Mouse (Mus musculus) B cell, adult 2 months (primary cell): ENCODE results near the gene Ttpal.
"Not testable (repeated sequence)": the region's sequence is repeated elsewhere in the genome, so short reads cannot be mapped to it uniquely, and the experiment has no call there.

Experiments used
- DNase-seq, 2 experiments: peaks; one replicate each; pipeline ENCODE4 v3.0.0; 2022

The Ttpal gene

DNA sequence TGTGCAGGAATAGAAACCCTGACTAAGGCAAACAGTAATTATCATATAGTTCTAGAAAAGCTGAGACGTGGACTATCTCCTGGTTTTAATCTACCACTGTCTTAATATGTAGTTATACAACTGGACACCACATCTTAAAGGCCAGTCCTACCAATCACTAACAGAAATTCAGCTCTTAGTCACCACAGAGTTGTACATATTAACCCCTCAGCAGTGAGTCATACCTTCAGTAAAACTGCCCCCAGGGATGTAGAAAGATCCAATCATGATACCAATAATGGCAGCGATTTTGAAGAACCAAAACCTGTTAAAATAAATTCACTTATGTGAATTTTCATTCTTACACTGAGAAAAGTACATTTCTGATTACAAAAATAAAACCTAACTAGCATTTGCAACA lies 32.1 kb downstream of the Ttpal start:
- DNase-seq, result no peak

DNA sequence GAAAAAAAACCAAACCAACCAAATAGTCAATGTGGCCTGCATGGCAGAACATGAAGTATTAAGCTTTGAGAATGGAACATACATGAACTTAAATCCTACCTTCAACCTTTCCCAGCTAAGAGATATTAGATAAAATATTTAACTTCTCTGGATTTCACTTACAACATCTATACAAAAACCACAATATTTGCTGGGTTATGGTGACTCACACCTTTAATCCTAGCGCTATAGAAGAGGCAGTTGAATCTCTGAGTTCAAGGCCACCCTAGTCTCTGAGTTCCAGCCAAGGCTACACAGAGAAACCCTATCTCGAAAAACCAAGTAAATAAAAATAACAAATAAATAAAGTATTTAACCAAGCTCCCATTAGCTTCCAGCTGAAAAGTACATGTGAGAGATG lies 33.9 kb downstream of the Ttpal start:
- no peak for DNase-seq

DNA sequence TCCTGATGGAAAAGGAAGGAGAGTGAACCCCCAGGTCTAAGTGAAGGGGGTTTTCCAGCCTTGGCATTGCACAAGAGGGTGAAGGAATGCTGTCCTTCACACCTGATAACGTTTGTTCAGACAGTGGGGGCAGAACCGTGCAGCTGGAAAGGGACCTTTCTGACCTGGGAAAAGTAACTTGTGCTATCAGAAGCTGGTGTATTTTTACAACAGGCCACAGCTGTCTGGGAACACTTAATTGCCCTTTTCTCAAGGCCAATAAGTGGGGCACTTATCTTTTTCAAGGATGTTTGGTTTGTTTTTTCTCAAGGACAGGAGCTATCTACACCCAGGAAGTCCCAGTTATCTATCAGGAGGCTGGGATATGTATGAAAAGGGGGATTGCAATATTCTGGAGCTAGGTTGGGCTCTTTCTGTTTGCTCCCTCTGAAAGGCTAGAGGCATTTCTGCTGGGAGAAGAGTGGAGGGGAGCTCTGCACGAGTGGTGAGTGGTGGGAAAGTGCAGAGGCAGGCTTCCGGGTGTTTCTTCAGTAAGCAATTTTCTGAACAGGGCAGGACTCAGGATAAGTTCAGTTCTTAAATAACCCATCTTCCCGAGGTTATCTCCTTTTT lies 35.6 kb downstream of the Ttpal start:
- peak in 1 of 2 experiments; percentile 3 for DNase-seq

DNA sequence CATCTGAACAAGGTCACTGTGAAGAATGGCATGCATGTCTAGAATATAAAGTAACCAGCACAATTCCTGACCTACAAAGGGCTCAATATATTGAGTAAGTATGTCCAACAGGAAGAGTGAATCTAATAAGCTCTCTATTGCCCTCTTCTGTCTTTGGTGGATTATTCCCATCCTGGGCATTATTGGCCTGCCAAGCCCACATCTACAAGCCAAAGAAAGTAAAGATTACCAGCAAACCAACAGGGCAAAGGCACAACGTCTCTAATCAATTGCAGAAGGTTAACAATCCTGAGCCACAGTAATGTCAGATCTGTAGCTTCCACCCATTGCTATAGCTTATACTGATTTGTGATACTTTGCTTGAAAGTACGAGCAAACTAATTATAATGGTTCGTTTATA lies 38.4 kb downstream of the Ttpal start:
- peak; percentile 29 to 30 for DNase-seq

DNA sequence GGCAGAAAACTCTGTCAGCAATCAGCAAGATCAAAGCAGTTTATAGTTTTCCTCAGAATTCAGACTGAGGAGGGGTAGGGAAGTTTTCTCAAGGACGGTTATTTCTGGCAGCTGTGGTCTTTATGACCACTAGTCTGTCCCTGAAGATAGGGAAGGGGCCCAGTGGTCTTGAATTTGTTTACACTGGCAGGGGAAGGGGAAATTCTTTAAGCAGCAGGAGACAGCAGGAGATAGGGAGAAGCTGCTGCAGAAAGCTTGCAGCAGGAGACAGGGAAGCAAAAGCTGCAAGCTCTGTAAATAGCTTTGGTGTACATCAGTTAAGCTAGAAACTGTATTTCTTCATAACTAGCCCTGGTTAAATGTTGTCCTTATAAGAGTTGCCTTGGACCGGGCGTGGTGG lies 39.6 kb downstream of the Ttpal start:
- DNase-seq, result no peak

DNA sequence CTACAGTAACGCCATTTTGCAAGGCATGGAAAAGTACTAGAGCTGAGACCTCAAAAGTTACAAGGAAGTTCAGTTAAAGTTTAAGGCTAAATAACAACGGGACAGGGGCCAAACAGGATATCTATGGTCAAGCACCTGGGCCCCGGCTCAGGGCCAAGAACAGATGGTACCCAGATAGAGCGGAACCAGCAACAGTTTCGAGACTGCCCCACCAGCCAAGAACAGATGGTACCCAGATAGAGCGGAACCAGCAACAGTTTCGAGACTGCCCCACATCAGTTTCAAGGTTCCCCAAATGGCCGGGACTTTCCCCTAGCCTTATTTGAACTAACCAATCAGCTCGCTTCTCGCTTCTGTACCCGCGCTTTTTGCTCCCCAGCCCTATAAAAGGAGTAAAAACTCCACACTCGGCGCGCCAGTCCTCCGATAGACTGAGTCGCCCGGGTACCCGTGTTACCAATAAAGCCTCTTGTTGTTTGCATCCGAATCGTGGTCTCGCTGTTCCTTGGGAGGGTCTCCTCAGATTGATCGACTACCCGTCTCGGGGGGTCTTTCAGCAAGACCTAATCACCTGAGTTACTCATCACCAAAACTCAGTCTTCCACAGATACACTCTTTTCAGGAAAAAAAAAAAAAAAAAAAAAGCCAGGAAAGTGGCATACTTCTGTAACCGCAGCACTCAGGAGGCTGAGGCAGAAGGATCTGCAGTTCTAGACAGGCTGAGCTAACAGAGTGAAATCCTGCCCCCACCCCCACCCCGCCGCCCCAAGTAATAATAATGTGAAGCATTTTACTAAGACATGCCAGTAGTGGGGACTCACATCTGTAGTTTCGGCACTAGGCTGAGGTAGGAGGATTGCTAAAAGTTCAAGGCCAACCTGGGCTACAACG lies 40.8 kb downstream of the Ttpal start:
- peak; percentile 90 to 93 for DNase-seq

DNA sequence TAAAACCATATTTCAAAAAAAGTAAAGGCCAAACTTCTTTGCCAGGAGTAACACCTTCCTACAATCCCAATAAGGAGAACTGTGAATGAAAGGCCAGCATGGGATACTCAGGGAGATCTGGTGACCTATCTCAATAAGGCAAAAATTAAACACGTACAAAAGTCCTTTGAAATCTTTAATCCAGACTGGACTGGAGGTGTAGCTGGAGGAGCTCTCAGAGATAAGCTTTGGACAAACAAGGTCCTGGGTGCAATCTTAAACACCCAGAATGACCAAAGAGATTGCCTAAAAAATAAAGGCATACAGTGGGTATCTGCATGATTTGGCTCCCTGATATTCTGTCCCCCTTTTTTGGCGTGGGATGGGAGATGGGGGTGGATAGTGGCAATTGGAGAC lies 41.5 kb downstream of the Ttpal start:
- DNase-seq, result no peak

DNA sequence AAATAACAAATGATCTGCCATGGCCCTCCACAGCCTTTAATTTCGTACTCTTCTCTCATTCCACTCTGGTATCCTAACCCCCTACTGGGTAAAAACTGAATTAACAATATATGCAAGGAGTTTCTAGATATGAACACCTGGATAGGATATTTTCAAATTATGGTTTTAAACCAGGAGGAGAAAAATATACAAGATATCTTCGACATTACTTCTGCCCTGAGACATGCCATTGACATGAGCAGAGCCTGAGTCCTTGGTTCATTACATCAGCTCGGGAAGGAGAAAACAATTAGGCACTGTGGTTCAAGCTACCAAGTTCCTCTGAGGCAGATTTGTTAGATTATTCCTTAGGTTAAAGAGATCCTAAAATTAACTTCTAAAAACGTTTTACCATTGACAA lies 41.9 kb downstream of the Ttpal start:
- no peak for DNase-seq

DNA sequence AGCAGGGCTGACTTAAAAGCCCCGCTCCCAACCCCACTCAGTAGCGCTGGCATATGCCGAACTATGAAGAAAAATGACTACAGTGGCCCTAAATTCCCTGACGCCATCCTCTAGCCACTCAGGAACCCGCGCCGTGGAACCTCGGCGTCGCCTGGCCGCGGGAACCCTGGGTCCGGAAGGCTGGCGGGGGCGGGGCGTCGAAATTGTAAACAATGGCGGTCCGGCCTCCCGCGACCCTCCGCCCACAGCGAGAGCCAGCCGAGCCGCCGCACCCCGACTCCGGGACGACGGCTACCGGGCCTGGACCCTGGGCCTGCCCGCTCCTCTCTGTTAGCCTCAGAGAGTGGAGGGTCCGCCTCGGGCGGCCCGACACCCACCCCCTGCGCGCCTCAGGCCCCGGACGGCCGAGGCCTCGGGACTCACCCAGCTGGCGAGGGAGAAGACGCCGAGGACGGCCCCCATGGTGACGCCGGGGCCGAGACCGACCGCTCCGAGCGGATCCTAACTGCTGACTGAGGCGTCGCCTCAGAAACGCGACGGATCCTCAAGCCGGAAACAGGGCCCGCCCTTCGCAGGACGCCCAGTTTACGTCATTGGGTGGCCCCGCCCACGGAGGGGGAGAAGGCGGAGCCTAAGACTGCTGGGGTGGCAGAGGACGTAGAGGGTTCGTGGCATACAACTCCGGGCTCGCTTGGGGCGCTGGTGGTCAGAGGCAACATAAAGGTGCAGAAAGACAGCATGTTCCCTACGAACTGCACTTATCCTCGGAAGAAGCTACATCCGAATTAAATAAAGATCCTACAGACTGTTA lies 42.7 kb downstream of the Ttpal start, which contains the start of gene Serinc3:
TSS of gene Serinc3 (minus strand) at position 557 of the 811 bp plus-strand sequence.
- DNase-seq, result peak; percentile 100

DNA sequence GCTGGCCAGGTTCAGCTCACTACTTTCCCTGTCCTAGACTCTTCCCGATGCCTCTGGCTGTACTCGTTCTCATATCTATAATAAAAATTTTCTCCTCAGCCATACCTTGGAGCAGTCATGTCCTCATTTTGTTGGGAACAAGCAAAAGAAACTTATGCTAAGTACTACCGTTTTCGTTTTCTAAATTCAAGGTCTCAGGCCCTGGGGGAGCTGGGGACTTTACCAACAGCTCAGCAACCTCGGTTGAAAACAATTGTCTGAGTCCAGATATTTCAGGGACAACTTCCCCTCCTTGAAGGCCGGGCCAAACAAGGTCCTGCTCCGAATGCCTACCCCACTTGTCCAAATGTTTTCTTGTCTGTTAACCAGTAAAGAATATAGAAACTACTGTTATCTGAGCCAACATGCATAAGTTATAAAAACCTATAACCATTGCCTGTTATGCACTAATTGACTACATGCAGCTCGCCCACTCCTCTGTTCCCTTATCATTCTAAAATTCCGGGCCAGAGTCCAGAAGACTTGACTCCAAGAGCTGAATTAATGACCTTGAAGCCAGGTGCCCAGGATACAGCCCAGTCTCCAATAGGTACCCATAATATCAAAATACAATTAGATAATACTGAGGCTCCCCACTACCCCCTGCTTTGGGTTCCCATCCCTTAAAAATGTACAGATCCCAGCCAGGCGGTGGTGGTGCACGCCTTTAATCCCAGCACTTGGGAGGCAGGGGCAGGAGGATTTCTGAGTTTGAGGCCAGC lies 43.8 kb downstream of the Ttpal start:
- DNase-seq, result no peak

DNA sequence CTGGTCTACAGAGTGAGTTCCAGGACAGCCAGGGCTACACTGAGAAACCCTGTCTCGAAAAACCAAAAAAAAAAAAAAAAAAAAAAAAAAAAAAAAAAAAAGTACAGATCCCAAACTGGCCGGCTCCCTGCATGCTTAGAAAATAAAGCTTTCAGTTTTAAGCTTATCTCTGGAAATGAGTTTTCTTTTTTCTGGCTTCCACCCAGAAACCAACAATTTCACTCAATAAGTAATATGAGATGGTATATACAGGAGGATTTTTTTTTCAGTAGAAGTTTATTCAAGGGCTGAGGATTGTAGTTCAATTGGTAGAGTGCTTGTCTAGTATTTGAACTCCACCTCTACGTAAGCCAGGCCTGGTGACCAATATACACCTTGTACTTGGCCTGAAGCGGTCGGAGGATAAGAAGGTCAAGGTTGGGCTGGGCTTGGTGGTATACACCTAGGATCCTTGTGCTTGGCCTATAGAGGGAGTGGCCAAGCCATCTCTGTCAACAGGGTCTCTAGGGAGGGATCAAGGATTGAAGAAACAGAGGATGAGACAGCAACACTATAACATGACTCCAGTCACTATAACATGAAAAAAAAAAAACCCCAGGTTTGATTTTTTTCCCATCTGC lies 44.5 kb downstream of the Ttpal start:
- no peak for DNase-seq

DNA sequence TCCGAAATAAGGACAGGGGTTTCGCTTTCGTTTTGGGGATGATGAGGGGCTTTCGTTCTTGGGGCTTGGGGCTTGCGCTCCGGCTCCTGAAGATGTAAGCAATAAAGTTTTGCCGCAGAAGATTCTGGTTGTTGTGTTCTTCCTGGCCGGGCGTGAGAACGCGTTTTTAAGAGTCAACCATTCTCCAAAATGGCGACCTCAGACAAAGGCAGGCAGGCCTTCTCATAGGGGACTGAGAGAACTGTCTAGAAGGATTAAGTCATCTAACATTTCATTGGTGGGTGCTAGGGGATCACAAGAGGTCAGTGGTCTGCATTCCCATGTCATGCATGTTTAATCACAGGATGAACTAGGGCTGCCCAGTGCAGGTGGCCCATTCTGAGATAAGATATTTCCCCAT lies 53.6 kb downstream of the Ttpal start:
- not testable (repeated sequence) for DNase-seq

DNA sequence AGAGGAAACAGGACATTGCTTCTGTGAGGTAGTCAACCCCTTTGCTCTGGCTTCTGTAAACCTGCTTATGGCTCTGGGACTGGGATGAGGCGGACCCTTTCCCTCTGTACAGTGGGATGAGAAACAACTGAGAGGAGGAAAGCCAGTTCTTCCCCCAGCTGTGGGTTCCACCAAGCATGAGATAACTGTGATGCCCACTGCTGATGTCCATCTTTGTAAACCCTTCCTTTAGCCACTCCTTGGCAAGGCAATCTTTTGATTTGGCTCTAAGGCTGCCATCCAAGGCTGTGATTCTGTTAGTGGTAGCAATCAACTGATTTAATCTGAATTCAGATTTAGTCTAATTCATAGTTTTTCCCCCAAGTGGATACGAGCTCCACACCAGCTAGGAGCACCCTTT lies 55.4 kb downstream of the Ttpal start:
- DNase-seq, result no peak

DNA sequence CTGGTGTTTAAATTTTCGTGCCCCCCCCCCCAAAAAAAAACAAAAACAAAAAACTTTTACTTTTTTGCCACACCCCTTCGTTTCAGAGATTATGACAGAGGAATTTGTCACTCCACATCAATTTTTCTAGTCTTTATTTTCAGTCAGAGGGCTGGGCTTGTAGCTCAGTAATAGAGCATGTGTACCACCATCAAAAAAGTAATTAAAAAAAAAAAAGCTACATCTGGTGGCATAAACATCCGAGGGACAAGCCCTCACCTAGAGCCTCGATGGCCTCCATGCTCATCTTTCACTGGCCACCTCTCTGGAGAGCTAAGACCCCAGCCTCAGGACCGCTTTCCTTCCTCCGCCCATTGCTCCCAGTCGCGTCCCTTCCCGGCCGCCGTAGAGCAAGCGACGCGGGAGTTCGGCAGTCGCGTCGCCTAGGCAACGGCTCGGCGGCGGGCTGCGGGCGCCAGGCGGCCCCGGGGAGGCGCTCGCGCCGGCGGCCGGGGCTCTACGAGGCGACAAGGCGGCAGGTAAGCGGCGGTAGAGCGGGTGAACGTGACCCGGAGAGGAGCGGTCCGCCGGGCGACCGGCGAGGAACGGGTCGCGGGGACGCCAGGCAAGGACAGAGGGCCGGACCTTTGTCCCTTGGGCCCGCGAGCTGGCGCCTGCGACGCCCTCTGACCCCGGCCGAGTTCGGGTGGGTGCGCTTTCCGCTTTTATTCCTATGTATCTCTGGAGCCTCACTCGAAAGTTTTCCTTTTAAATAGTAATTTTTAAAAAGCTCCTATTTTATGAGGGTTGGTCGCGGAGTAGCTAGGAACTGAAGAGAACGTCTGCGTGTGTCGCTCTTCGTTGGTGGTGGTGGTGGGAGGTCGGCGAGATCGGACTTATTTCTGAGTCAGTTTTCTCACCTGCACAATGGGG lies 56.1 kb downstream of the Ttpal start, which contains the start of gene Pkig:
TSS of gene Pkig (plus strand) at position 412 of the 912 bp plus-strand sequence.
- DNase-seq, result peak; percentile 82 to 86

DNA sequence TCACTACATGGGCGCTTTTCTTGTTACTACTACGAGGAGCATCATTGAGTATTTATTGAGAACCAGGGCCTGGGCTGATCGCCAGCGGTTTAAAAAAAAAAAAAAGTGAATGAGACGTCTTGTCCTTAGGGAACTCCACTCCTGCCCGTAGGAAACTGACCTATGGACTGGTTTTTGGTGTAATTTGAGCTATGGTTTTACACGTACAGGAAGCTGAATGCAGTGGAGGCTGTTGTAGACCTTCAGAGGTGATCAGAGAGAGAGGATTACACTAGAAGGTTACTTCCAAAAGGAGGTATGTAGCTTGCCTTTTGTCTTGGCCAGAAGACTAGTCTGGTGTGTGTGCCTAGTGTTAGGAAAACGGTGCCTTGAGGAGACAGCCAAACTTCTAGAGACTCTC lies 56.8 kb downstream of the Ttpal start:
- DNase-seq, result peak in 1 of 2 experiments; percentile 51

DNA sequence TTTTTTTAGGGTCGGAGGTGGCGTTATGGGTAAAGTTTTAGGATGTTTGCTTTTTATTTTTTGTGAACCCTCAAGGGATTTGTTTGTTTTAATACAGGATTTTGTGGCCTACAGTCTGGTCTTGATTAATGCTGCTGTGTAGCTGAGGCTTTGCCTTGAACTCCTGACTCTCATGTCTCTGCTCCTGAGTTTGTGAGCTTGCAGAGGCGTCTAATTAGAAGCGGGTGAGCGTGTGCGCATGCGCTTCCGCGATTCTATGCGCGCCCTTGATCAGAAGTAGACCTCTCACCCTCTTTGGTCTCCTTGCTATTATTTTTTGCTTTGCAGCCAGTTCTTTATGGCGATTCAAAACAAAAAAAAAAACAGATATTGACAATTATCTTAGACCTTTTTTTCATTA lies 57.3 kb downstream of the Ttpal start:
- peak in 1 of 2 experiments; percentile 51 for DNase-seq

DNA sequence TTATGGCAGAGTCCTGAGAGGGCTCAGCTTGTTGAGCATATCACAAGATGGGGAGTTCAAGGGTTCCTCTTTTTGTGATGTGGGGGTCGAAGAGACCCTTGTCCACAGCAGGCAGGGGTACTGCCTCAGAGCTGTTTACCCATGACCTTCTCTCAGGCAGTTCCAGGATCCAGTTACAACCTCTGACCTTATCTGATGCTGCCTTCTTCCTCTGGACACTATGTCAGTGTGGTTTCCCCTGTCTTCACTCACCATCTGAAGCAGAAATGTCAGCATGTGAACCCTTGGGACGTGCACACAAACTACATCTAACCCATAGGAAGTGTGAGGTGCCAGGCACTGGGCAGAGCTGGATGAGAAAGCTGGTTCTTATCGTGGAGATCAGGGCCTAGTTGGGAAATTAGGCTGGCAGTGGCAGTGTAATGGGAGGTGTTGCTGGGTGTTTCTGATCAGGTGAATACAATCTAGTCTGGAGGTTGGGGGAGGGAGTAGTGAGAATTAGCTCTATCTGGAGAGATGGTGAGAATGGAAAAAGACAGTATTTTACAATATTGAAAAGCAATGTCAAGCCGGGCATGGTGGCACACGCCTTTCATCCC lies 58.1 kb downstream of the Ttpal start:
- DNase-seq, result no peak

DNA sequence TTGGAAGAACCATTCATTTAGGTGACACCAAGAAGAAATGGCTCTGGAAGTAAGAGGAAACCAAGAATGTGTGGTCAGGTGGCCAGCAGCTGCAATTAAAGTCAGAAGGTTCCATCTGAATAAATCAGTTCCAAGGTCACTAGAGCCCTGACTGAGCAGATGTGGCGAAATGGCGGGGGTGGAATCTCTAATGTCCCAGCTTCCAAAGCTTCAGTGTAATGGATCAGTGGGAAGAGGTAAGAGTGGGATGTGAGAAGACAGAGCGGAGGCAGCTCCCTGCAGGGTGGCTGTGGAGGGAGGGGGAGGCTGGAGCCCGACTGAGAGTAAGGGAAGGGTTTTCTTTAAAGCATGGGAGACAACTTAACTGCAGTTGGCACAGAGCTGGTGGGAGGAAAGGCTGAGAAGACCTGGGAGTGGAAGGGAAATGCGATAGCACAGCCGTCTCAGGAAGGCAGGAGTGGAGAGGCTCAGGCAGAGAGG lies 59.3 kb downstream of the Ttpal start:
- no peak for DNase-seq

DNA sequence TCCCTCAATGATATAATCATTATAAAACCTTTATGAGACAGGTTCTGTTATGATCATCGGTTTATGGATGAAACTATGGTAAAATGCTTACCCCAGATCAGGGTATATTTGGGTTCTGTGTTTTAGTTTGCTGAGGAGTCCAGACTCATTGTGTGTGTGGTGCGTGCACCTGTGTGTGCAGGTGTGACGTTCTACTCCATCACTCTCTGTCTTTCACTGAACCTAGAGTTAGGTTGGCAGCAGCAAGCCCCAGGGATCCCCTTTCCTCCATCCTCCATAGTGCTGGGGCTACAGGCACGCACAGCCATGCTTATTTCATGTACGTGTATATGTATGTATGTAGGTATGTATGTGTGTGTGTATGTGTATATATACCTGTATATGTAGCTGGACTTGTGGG lies 60.0 kb downstream of the Ttpal start:
- no peak for DNase-seq

DNA sequence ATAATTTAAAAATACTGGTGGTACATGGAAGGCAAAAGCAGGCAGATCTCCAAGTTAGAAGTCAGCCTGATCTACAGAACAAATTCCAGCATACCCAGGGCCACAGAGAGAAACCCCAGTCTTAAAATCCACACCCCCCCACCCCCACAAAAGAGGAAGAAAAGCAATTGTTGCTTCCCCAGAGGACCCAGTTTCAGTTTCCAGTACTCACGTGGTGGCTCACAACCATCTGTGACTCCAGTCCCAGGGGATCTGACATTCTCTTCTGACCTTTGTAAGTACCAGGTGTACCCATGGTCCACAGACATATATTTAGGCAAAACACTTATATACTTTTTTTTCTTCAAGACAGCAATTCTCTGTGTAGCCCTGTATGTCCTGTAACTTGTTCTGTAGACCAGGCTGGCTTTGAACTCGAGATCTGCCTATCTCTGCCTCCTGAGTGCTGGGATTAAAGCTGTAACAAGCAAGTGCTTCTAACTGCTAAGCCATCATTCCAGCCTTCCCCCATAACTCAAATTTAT lies 60.6 kb downstream of the Ttpal start:
- peak; percentile 85 to 88 for DNase-seq
